Mouse (Mus musculus) left cerebral cortex, adult 9 months (tissue): ENCODE data around the gene Pianp.

Source experiments
- DNase-seq, 2 experiments: peaks; one replicate each; pipeline ENCODE4 v3.0.0; 2022; ENCODE audit warnings: low spot score in 2 of 2

Pianp gene

GRCm38 (mm10) chr6:124996551-124997501 is at the start of gene Pianp:
Pianp (plus strand) TSS chr6:124996694.
- DNase-seq = peak in 1 of 2 experiments; percentile 76

GRCm38 (mm10) chr6:124953991-124954715 is 42.3 kb upstream of the Pianp start:
- no peak for DNase-seq

- no peak for DNase-seq
Measured at GRCm38 (mm10) chr6:124955212-124955611, 41.3 kb upstream of the Pianp start.

GRCm38 (mm10) chr6:124958127-124958526 is 38.4 kb upstream of the Pianp start:
- DNase-seq = no peak

GRCm38 (mm10) chr6:124959960-124960359 is 36.5 kb upstream of the Pianp start:
- DNase-seq = no peak

- DNase-seq = no peak
Measured at GRCm38 (mm10) chr6:124961021-124961420, 35.5 kb upstream of the Pianp start.

GRCm38 (mm10) chr6:124964638-124965037 is 31.9 kb upstream of the Pianp start:
- DNase-seq = peak in 1 of 2 experiments; percentile 28

GRCm38 (mm10) chr6:124965088-124965719 is 31.3 kb upstream of the Pianp start, which contains the start of gene Cops7a:
Cops7a (minus strand) TSS chr6:124965538.
- peak; percentile 80 to 94 for DNase-seq

- DNase-seq = no peak
Measured at GRCm38 (mm10) chr6:124965747-124966146, 30.7 kb upstream of the Pianp start.

GRCm38 (mm10) chr6:124966466-124967118 is 29.9 kb upstream of the Pianp start:
- peak in 1 of 2 experiments; percentile 11 for DNase-seq

- DNase-seq = peak in 1 of 2 experiments; percentile 43
Measured at GRCm38 (mm10) chr6:124967766-124968165, 28.7 kb upstream of the Pianp start.

GRCm38 (mm10) chr6:124992241-124992640 is 4.3 kb upstream of the Pianp start:
- DNase-seq = no peak

GRCm38 (mm10) chr6:124993365-124993764 is 3.1 kb upstream of the Pianp start:
- DNase-seq = no peak

- DNase-seq = no peak
Measured at GRCm38 (mm10) chr6:124993876-124994275, 2.6 kb upstream of the Pianp start.

- no peak for DNase-seq
Measured at GRCm38 (mm10) chr6:124995246-124995645, 1.2 kb upstream of the Pianp start.

- DNase-seq = no peak
Measured at GRCm38 (mm10) chr6:124995831-124996403, 577 bp upstream of the Pianp start.

GRCm38 (mm10) chr6:124998066-124998465 is 1.6 kb downstream of the Pianp start:
- DNase-seq = peak in 1 of 2 experiments; percentile 80

- no peak for DNase-seq
Measured at GRCm38 (mm10) chr6:124999091-124999490, 2.6 kb downstream of the Pianp start.

- DNase-seq = no peak
Measured at GRCm38 (mm10) chr6:124999546-124999945, 3.1 kb downstream of the Pianp start.

GRCm38 (mm10) chr6:125003706-125004105 is 7.2 kb downstream of the Pianp start:
- DNase-seq = no peak

- DNase-seq = no peak
Measured at GRCm38 (mm10) chr6:125005086-125005485, 8.6 kb downstream of the Pianp start.
